Mouse (Mus musculus): ENCODE measurements around the gene Ndufs6.

GRCm38 (mm10) chr13:73298717-73299116 lies 29.6 kb downstream of the Ndufs6 start:
- no peak for TF ChIP-seq POLR2A (IDR thresholded peaks at IDR 0.05; ENCODE audit: borderline replicate concordance, low read depth, low read length)
- TF ChIP-seq CTCF (IDR thresholded peaks at IDR 0.05; ENCODE audit: low read depth, low read length) = no peak
